Mouse (Mus musculus): Measurements from ENCODE around the gene Crisp4. TPM values are rescaled to one million over a fixed set of nuclear protein-coding genes. Genes with fewer than 3 reads are reported as not detected.
A peak's percentile ranks its signal among the peaks of the same experiment; 100 is the strongest.

Crisp4 gene
- total and polyA plus RNA-seq, 3 experiments, result not detected

DNA sequence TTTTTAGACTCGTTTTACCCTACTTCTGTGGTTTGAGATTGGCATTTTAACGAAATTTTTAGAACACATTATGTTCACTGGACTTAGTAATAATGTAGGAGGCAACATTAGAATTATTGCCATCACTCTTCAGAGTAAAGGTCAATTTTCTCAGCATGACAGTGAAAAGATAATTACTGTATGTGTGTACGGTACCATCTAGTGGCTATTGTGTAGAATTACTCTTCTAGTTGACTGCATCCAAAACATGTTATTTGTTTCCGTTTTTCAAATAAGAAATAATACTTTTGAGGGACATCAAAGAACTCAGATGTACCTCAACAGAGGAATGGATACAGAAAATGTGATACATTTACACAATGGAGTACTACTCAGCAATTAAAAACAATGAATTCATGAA, 14.0 kb downstream of the Crisp4 start:
- no peak overlapping the region for H3K27ac ChIP-seq (ENCODE audit: insufficient read depth, low read depth)
- H3K4me2 ChIP-seq (ENCODE audit: insufficient read depth, low read depth, poor library complexity, severe bottlenecking), result no peak overlapping the region
- H3K4me3 ChIP-seq (replicated peaks in 1 of 3; ENCODE audit: low read depth in 2 of 3, low read length in 2 of 3, poor library complexity in 1 of 3), result no peak overlapping the region
- no peaks in the 10 kb centered on the region for H3K27me3 ChIP-seq (replicated peaks)
- no peak overlapping the region for H3K9ac ChIP-seq (ENCODE audit: insufficient read depth, low read depth)
- H3K36me3 ChIP-seq (replicated peaks in 1 of 2; ENCODE audit: control insufficient read depth in 1 of 2, insufficient read depth in 1 of 2, low read length in 1 of 2), result no peaks in the 10 kb centered on the region
- no peaks in the 10 kb centered on the region for H3K79me2 ChIP-seq (replicated peaks; ENCODE audit: control insufficient read depth, extremely low read depth, insufficient read depth, poor library complexity, severe bottlenecking)
- TF ChIP-seq RAD21 (IDR thresholded peaks at IDR 0.05; ENCODE audit: low read depth, low read length) (peak; percentile 29), CTCF (conservative IDR thresholded peaks at IDR 0.05 in 1 of 2, IDR thresholded peaks at IDR 0.05 in 1 of 2; ENCODE audit: low read depth in 2 of 2, low read length in 2 of 2) (peak in 1 of 2 experiments; percentile 31; a peak in 2 of 4 replicates), RCOR1 (conservative IDR thresholded peaks at IDR 0.05; ENCODE audit: low read depth, low read length) (no peak), POLR2A (IDR thresholded peaks at IDR 0.05; ENCODE audit: low read depth, low read length) (no peak), BHLHE40 (IDR thresholded peaks at IDR 0.05; ENCODE audit: low read depth, low read length) (no peak), ZMIZ1 (IDR thresholded peaks at IDR 0.05; ENCODE audit: low read depth, low read length) (no peak), USF1 (IDR thresholded peaks at IDR 0.05; ENCODE audit: low read depth, low read length) (no peak), MXI1 (IDR thresholded peaks at IDR 0.05; ENCODE audit: low read depth, low read length) (no peak), MYC (IDR thresholded peaks at IDR 0.05; ENCODE audit: low read depth, low read length) (no peak), SIN3A (IDR thresholded peaks at IDR 0.05; ENCODE audit: low read length) (no peak), SMC3 (IDR thresholded peaks at IDR 0.05; ENCODE audit: low read depth, low read length) (no peak; the same call in 1 of the 2 replicates)
- no peaks in the 10 kb centered on the region for H3K4me1 ChIP-seq (ENCODE audit: control insufficient read depth in 1 of 2, insufficient read depth in 2 of 2)
- DNase-seq (ENCODE audit: extremely low read depth), result no peak
- in situ Hi-C loops (cut with MboI; ENCODE audit: low pct_ligation_motif_present, low pct_unique_long_range_greater_than_20kb, low sequenced_read_pairs) (no loop called here), dilution Hi-C loops (cut with MboI; ENCODE audit: extremely low pct_ligation_motif_present, extremely low pct_unique_long_range_greater_than_20kb, low sequenced_read_pairs) (no loop called here)
- no peaks in the 10 kb centered on the region for H3K9me3 ChIP-seq (replicated peaks; ENCODE audit: low read length)

DNA sequence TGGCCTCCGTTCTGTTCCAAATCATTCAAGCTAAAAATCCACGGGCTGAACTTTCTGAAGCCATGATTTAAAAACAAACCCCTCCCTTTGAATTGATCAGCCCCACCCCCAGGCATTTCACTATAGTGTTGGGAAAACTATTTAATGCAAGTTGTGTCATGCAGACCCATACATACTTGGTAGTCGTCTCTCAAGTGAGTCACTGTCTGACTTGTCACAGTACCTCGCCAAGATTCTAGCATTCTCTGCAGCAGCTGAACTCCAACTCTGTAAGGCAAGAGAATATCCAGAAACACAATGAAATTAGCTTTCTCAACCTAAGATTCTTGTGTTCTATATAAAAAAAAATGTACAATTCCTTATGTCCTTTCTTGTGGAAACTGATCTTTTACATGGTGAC, 15.7 kb downstream of the Crisp4 start:
- in situ Hi-C loops (cut with MboI; ENCODE audit: low pct_ligation_motif_present, low pct_unique_long_range_greater_than_20kb, low sequenced_read_pairs), result no loop called here
- dilution Hi-C loops (cut with MboI; ENCODE audit: extremely low pct_ligation_motif_present, extremely low pct_unique_long_range_greater_than_20kb, low sequenced_read_pairs), result no loop called here
- Histone ChIP-seq H3K9ac (ENCODE audit: insufficient read depth, low read depth) (no peak overlapping the region), H3K79me2 (replicated peaks; ENCODE audit: control insufficient read depth, extremely low read depth, insufficient read depth, poor library complexity, severe bottlenecking) (no peaks in the 10 kb centered on the region), H3K4me3 (replicated peaks in 1 of 3; ENCODE audit: low read depth in 2 of 3, low read length in 2 of 3, poor library complexity in 1 of 3) (no peak overlapping the region), H3K4me1 (ENCODE audit: control insufficient read depth in 1 of 2, insufficient read depth in 2 of 2) (no peaks in the 10 kb centered on the region), H3K27ac (ENCODE audit: insufficient read depth, low read depth) (no peak overlapping the region), H3K4me2 (ENCODE audit: insufficient read depth, low read depth, poor library complexity, severe bottlenecking) (no peak overlapping the region), H3K9me3 (replicated peaks; ENCODE audit: low read length) (no peaks in the 10 kb centered on the region), H3K27me3 (replicated peaks) (no peaks in the 10 kb centered on the region), H3K36me3 (replicated peaks in 1 of 2; ENCODE audit: control insufficient read depth in 1 of 2, insufficient read depth in 1 of 2, low read length in 1 of 2) (no peaks in the 10 kb centered on the region)
- no peak for TF ChIP-seq ELF1 (IDR thresholded peaks at IDR 0.05; ENCODE audit: low read depth, low read length)
- TF ChIP-seq CTCF (conservative IDR thresholded peaks at IDR 0.05 in 1 of 2, IDR thresholded peaks at IDR 0.05 in 1 of 2; ENCODE audit: low read depth in 2 of 2, low read length in 2 of 2), result no peak
- no peak for TF ChIP-seq POLR2A (IDR thresholded peaks at IDR 0.05; ENCODE audit: low read depth, low read length)
- no peak for TF ChIP-seq RAD21 (IDR thresholded peaks at IDR 0.05; ENCODE audit: low read depth, low read length)
- TF ChIP-seq MAZ (IDR thresholded peaks at IDR 0.05; ENCODE audit: low read depth, low read length), result no peak
- TF ChIP-seq BHLHE40 (IDR thresholded peaks at IDR 0.05; ENCODE audit: low read depth, low read length), result no peak
- TF ChIP-seq JUN (IDR thresholded peaks at IDR 0.05; ENCODE audit: insufficient read depth, low read depth, low read length), result no peak
- TF ChIP-seq TCF12 (IDR thresholded peaks at IDR 0.05; ENCODE audit: low read depth, low read length), result no peak
- no peak for TF ChIP-seq ZNF384 (IDR thresholded peaks at IDR 0.05; ENCODE audit: low read depth, low read length)
- no peak for TF ChIP-seq ETS1 (conservative IDR thresholded peaks at IDR 0.05; ENCODE audit: low read depth, low read length)
- no peak for TF ChIP-seq MEF2A (IDR thresholded peaks at IDR 0.05; ENCODE audit: borderline replicate concordance, low read depth, low read length)
- TF ChIP-seq USF1 (IDR thresholded peaks at IDR 0.05; ENCODE audit: low read depth, low read length), result no peak
- DNase-seq (ENCODE audit: extremely low read depth), result no peak
